Mouse (Mus musculus) R1 (cell line): Measurements from ENCODE around the gene Ccl25.

ENCODE experiments used
- DNase-seq: peaks from one replicate; pipeline ENCODE4 v3.0.0-alpha.2; 2018; ENCODE audit warnings: low read depth, low spot score

Ccl25 gene

GRCm38 (mm10) chr8:4324983-4325750 is at the start of gene Ccl25, which contains the start of gene Elavl1:
TSS of gene Ccl25 (plus strand) at chr8:4325210.
TSS of gene Elavl1 (minus strand) at chr8:4325413.
- DNase-seq = peak; percentile 93

GRCm38 (mm10) chr8:4275275-4276110 is 49.5 kb upstream of the Ccl25 start, which contains the start of gene Timm44:
TSS of gene Timm44 (minus strand) at chr8:4275913.
- peak; percentile 98 for DNase-seq

- no peak for DNase-seq
Observed at GRCm38 (mm10) chr8:4276111-4276465, 48.9 kb upstream of the Ccl25 start.

GRCm38 (mm10) chr8:4292738-4293137 is 32.3 kb upstream of the Ccl25 start:
- no peak for DNase-seq

GRCm38 (mm10) chr8:4297822-4298221 is 27.2 kb upstream of the Ccl25 start:
- DNase-seq = no peak

GRCm38 (mm10) chr8:4304124-4304547 is 20.9 kb upstream of the Ccl25 start:
- DNase-seq = no peak

DNA sequence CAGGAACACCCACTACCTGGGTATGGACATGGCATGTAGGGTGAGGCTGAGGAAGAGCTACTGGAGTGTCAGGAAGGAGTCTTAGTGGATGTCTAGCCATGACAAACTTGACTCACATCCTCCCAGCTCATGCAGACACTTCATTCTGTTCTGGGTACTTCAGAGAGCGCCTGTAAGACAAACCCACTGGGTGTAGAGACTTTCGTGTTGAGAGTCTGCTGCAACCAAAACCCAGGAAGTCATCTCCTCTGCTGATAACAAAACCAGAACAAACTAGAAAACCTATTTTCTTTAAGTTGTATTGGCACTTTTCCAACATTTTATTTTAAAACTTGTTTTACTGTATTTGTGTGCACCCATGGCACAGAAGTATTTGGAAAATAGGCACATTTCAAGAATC is 19.2 kb upstream of the Ccl25 start:
- no peak for DNase-seq

GRCm38 (mm10) chr8:4312104-4312503 is 12.9 kb upstream of the Ccl25 start:
- no peak for DNase-seq

DNA sequence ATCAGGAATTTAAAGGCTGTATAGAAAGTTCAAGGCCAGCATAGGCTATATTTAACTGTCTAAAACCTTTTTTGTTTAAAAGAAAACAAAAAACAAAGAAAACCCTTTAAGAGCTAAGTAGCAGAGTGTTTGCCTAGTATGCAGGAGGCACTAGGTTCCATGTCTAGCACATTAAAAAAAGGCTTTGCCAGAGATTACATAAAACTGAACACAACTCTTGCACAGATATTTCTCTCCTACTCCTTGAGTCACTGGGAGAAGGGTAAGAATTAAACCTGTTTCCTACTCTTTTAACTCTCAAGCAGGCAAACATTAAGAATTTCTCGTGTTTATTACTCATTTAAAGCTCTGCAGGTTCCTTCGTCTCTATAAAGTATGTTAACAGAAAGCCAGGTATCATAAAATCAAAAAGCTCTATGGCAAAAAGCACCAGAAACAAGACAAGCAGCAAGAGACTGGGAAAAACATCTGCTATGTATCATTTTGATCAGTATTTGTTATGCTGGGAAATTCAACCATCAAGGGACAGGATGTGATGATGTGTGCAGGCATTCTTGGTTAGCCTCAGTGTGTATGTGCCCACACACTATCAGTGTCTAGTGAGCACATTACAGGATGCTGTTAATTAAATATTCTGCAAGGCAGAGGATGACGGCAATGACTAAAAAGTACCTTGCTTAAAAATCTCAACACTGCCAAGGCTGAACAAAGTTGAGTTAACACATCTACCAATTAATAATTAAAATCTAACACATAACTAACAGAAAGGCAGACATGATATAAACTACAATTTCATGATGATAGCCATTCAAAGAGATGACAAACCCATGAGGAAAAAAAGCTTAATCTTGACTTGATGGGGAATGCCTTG is 11.5 kb upstream of the Ccl25 start:
- DNase-seq = no peak

- DNase-seq = no peak
Observed at GRCm38 (mm10) chr8:4314852-4315251, 10.2 kb upstream of the Ccl25 start.

- DNase-seq = no peak
Observed at GRCm38 (mm10) chr8:4318124-4318523, 6.9 kb upstream of the Ccl25 start.

GRCm38 (mm10) chr8:4318796-4319572 is 6.0 kb upstream of the Ccl25 start:
- no peak for DNase-seq

GRCm38 (mm10) chr8:4319573-4319872 is 5.5 kb upstream of the Ccl25 start:
- DNase-seq = no peak

DNA sequence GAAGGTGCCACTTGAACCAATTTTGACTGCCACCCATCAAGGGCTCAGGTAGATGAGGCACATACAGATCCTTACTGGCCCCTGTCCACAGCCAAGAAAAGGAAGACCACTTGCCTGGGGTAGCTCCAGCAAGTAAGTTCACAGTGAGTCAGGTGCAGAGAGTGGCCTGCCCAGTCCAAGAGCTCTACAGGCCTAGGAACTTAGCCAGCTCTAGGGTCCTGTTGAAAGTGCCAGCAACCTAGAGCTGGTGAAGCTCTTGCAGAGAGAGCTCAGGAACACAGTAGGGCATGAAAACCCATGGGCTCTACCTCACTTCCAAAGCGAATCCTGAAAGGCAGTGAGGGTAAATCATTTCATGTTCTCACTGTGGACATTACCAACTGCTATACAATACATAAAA is 4.6 kb upstream of the Ccl25 start:
- DNase-seq = no peak

- DNase-seq = no peak
Observed at GRCm38 (mm10) chr8:4321031-4321430, 4.0 kb upstream of the Ccl25 start.

DNA sequence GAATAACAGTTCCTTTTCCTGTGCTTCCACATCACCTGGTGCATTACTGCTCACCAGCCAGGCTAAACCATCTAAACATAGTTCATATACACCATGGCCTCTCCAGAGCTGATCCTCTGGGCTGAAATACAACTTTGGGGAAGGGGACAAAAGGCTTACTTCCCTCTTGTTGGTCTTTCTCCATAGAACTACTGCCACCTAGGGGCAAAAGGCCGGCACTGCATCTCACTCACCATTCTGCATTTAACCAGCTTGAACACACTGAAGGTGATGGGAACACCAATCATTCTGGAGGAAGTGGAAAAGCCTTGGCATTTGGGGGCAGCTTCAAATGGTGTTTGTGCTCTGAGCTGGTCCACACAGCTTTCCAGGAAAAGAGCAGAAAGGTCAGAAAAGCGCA is 2.5 kb upstream of the Ccl25 start:
- DNase-seq = peak; percentile 94

DNA sequence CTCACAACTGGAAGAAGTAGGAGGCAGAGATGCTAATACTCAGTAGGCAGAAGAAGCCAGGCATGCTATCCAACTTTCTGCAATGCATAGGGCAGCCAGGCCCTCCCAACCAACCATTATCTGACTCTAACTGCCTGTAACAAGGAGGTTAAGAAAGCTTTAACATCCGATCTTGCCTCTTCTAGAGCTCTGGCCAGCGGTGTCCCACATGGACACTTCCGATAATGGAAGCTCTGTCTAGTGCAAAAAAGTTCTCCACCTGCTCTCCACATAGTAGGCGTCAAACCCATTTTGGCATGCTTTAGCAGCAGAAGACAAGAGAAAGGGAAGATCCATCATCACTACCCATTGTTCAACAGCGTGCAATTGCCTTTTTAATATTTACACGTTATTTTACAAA is 1.1 kb upstream of the Ccl25 start:
- DNase-seq = no peak

DNA sequence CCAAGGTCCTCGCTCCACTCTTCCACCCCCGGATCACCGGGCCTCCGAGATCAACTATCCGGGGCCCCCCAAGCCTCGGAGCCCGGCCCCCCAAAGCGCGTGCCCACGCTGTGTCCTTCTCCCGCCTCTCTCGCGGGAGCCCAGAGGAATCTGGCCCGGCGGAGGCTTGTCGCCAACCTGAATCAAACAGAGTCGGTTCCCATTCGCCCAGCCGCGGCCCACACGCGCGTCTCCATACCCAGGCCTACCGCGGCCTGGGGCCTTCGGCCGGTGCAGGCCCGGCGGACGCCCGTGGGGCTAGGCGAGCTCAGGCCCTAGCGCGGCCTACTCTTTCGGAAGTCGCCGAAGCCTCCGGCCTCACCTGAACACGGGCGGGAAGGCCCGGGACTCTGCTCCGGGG is 485 bp upstream of the Ccl25 start:
- peak; percentile 49 for DNase-seq

DNA sequence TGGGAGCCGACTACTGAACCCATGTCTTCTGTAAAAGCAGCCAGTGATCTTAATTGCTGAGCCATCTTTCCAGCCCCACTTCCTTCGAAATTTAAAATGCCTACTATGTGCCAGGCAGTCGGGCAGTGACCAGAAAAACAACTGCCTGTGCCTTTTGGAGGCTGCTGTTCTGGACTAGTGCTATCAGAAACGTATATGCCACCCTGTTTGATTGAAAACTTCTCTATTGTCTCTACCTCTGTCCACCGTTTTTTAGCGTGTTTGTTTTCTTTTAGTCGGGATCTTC is 684 bp downstream of the Ccl25 start:
- no peak for DNase-seq

DNA sequence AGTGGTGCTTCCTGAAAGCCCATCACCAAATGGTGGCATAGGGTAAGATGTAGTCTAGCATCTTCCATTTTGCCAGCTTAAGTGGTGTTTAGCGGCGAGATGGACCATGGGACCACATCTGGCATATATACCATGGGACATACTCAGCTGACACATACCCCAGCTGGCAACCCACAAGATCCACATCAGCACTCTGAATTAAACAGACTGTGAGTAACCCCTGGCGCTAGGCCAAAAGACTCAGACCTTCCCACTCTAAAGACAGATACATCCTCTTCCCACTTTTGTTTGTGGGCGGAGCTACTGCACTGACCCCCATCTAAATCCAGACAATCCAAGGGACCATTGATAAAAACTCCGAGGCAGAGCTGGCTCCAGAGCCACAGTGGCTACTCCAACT is 4.0 kb downstream of the Ccl25 start:
- no peak for DNase-seq

GRCm38 (mm10) chr8:4333966-4334365 is 9.0 kb downstream of the Ccl25 start:
- DNase-seq = no peak

- no peak for DNase-seq
Observed at GRCm38 (mm10) chr8:4335678-4336077, 10.7 kb downstream of the Ccl25 start.
